Mouse (Mus musculus): ENCODE measurements around the gene Dcps. TPM values are rescaled to one million over a fixed set of nuclear protein-coding genes. Genes with fewer than 3 reads are reported as not detected.

Gene Dcps
- polyA plus RNA-seq, 1 experiment from 2014 or later, result 74.4 TPM

DNA sequence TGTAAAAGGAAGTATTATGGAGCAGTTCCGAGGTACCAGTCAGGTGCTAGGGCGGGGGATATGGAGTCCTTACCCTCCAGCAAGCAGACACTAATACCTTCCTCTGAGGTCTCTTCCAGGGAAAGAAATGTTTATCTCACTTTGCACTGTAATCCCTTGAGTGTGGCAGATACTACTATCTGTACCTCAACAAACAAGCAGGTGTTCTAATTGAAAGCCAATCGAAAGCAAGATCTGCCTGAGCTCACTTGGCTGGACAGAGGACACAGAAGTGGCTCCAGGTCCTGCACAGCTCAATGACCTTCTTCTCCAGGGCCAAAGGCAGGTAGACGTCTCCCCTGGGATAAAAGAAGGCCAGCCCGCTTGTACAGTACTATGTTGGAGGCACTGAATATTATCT, 65.8 kb downstream of the Dcps start:
- Histone ChIP-seq H3K36me3 (ENCODE audit: control insufficient read depth, insufficient read depth, low read length) (no peaks in the 10 kb centered on the region), H3K27ac (ENCODE audit: low read depth, low read length) (no peak overlapping the region), H3K4me1 (ENCODE audit: control insufficient read depth, insufficient read depth, low read depth, low read length) (peaks cover 6% of the 10 kb centered on the region), H3K27me3 (replicated peaks; ENCODE audit: control insufficient read depth, insufficient read depth, low read length) (no peaks in the 10 kb centered on the region), H3K4me3 (ENCODE audit: low read length) (no peak overlapping the region), H3K9ac (ENCODE audit: low read depth, low read length) (no peak overlapping the region), H3K9me3 (ENCODE audit: control insufficient read depth, low read length) (no peaks in the 10 kb centered on the region), H3K4me2 (ENCODE audit: low read length) (no peak overlapping the region)
- ATAC-seq, result no peak
- WGBS, result 88% methylated on average over 5 of the region's 5 CpGs

DNA sequence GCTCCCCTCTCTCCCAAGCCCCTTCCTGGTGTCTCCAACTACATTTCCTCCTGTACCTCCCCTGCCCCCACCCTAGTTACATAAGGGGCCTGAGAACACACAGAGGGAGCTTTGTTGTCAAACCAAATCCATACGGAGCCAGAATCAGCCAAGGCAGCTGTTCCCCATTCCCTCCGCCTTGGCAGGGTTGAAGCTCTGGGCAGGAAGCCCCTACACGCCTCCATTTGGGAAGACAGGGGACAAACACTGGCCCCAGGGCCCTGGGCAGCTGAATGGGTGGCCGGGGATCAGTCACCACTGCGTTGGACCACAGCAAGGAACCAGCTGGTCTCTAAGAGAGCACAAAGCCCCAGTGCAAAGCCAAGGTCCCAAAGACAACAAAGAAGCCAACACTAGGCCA, 66.9 kb downstream of the Dcps start:
- peaks cover 6% of the 10 kb centered on the region for H3K4me1 ChIP-seq (ENCODE audit: control insufficient read depth, insufficient read depth, low read depth, low read length)
- H3K9me3 ChIP-seq (ENCODE audit: control insufficient read depth, low read length), result no peaks in the 10 kb centered on the region
- peak overlapping the region; percentile 48; the same call in 1 of the 2 replicates for H3K27ac ChIP-seq (ENCODE audit: low read depth, low read length)
- no peaks in the 10 kb centered on the region for H3K27me3 ChIP-seq (replicated peaks; ENCODE audit: control insufficient read depth, insufficient read depth, low read length)
- no peak overlapping the region for H3K9ac ChIP-seq (ENCODE audit: low read depth, low read length)
- no peaks in the 10 kb centered on the region for H3K36me3 ChIP-seq (ENCODE audit: control insufficient read depth, insufficient read depth, low read length)
- no peak overlapping the region for H3K4me2 ChIP-seq (ENCODE audit: low read length)
- ATAC-seq, result peak; percentile 92
- no peak overlapping the region for H3K4me3 ChIP-seq (ENCODE audit: low read length)
- WGBS, result 48% methylated on average over 5 of the region's 5 CpGs

DNA sequence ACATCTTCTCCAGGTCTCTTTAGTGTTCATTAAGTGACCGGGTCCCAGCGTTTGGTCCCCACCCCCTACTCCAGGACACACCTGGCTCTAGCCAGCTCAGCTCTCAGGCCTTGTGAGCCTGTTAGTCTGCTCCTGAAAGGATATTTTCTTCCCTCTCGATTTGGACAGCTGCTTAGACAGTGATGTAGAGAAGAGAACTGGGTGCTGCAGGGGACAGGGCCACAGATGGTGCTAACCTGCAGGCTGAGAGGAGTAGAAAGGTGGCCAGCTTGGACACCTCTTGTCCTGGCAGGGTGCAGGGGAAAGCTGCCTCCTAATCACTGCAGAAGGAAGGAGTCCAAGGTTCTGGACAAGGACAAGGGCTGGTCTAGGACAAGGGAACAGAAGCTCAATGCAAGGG, 67.8 kb downstream of the Dcps start:
- Histone ChIP-seq H3K9ac (ENCODE audit: low read depth, low read length) (no peak overlapping the region), H3K4me3 (ENCODE audit: low read length) (no peak overlapping the region), H3K36me3 (ENCODE audit: control insufficient read depth, insufficient read depth, low read length) (no peaks in the 10 kb centered on the region), H3K27ac (ENCODE audit: low read depth, low read length) (no peak overlapping the region), H3K9me3 (ENCODE audit: control insufficient read depth, low read length) (no peaks in the 10 kb centered on the region), H3K4me2 (ENCODE audit: low read length) (no peak overlapping the region), H3K4me1 (ENCODE audit: control insufficient read depth, insufficient read depth, low read depth, low read length) (peaks cover 6% of the 10 kb centered on the region), H3K27me3 (replicated peaks; ENCODE audit: control insufficient read depth, insufficient read depth, low read length) (no peaks in the 10 kb centered on the region)
- 87% methylated on average over 3 of the region's 3 CpGs for WGBS
- ATAC-seq, result no peak

DNA sequence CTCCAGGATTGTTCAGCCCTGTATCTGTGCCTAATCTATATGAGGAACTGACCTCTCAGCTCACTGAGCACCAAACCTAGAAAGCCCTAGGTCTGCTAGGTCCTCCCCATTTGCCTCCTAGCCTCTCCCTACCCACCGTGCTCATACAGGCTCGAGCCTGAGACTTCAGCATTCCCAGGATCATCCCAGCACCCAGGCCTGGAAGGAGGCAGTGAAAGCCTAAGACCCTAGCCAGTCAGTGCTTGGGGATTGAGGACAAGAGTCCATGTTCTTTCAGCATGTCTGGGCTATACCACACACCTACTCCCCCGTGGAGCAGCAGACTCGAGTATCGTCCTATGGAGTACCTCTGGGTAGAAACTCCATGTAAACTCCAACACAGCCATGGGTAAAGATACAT, 68.5 kb downstream of the Dcps start:
- no peaks in the 10 kb centered on the region for H3K36me3 ChIP-seq (ENCODE audit: control insufficient read depth, insufficient read depth, low read length)
- no peak overlapping the region for H3K4me2 ChIP-seq (ENCODE audit: low read length)
- H3K27me3 ChIP-seq (replicated peaks; ENCODE audit: control insufficient read depth, insufficient read depth, low read length), result no peaks in the 10 kb centered on the region
- no peak for ATAC-seq
- no peaks in the 10 kb centered on the region for H3K9me3 ChIP-seq (ENCODE audit: control insufficient read depth, low read length)
- H3K27ac ChIP-seq (ENCODE audit: low read depth, low read length), result no peak overlapping the region
- H3K4me3 ChIP-seq (ENCODE audit: low read length), result no peak overlapping the region
- 96% methylated on average over 5 of the region's 5 CpGs for WGBS
- H3K4me1 ChIP-seq (ENCODE audit: control insufficient read depth, insufficient read depth, low read depth, low read length), result peaks cover 6% of the 10 kb centered on the region
- H3K9ac ChIP-seq (ENCODE audit: low read depth, low read length), result no peak overlapping the region

DNA sequence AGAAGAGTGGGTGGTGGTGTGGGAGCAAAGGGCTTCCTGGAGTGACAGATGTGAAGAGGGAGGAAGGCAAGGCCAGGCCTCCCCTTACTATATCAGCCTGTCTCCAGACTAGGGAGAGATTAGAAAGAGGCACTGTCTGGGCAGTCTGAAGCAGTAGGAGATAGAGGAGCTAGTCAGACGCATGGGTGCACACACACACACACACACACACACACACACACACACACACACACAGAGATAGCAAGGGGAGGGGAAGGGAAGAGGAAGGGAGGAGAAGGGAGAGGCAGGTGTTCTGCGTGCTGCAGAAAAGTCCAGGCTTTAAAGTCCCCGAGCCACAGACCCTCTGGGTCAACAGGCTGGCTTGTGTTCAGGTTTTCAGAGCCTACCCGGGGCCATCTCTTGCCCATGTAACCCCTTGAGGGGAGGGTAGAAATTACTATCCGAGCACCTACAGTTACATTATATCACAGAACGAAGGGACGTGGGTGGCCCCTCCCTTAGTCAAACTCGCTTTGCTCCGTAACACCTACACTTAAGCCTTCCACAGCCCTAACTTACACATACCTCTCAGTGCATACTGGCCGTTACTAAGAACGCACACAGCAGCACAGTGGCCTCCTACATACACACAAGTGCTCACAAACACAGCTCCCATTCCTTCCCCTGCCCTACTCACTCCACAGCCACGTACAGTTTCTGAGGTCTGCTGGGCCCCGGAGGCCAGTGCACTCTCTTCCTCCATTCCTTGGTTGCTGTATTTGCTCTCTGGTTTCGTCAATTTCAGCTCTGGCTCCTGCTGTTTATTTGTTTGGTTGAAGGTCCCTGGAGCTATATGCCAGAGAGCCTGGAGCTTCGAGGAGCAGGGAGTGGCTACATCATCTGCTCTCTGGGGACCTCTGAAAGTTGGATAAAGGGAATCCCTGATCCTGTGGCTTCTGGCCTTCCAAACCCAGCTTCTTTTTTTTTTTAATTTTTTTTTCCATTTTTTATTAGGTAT, 69.7 kb downstream of the Dcps start:
- Histone ChIP-seq H3K9me3 (ENCODE audit: control insufficient read depth, low read length) (no peaks in the 10 kb centered on the region), H3K4me3 (ENCODE audit: low read length) (no peak overlapping the region), H3K9ac (ENCODE audit: low read depth, low read length) (no peak overlapping the region), H3K4me1 (ENCODE audit: control insufficient read depth, insufficient read depth, low read depth, low read length) (no peaks in the 10 kb centered on the region; the same call in 1 of the 2 replicates), H3K27me3 (replicated peaks; ENCODE audit: control insufficient read depth, insufficient read depth, low read length) (no peaks in the 10 kb centered on the region), H3K27ac (ENCODE audit: low read depth, low read length) (no peak overlapping the region), H3K4me2 (ENCODE audit: low read length) (no peak overlapping the region), H3K36me3 (ENCODE audit: control insufficient read depth, insufficient read depth, low read length) (no peaks in the 10 kb centered on the region)
- WGBS, result 70% methylated on average over 15 of the region's 15 CpGs
- no peak for ATAC-seq

DNA sequence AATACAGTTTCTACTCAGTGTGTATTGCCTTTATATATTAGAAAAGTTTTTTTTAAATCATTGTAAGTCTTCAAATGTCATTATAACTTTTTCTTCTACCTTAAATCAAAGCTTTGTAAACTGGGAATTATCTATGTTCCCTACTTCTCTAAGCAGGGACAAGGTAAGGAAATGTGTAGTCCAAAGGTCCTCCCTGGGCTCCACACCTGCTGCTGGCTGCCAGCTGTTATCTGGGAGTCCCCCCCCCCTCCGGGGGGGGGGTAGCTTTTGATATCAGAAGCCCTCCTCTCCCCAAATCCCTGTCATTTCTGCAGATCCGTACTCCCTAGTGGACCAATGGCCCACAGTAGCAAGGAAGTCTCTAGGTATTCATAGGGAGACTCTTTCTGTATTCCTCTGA, 70.4 kb downstream of the Dcps start:
- Histone ChIP-seq H3K9ac (ENCODE audit: low read depth, low read length) (no peak overlapping the region), H3K4me1 (ENCODE audit: control insufficient read depth, insufficient read depth, low read depth, low read length) (no peaks in the 10 kb centered on the region; the same call in 1 of the 2 replicates), H3K27ac (ENCODE audit: low read depth, low read length) (no peak overlapping the region), H3K36me3 (ENCODE audit: control insufficient read depth, insufficient read depth, low read length) (no peaks in the 10 kb centered on the region), H3K27me3 (replicated peaks; ENCODE audit: control insufficient read depth, insufficient read depth, low read length) (no peaks in the 10 kb centered on the region), H3K4me3 (ENCODE audit: low read length) (no peak overlapping the region), H3K9me3 (ENCODE audit: control insufficient read depth, low read length) (no peaks in the 10 kb centered on the region), H3K4me2 (ENCODE audit: low read length) (no peak overlapping the region)
- 83% methylated on average over 2 of the region's 2 CpGs for WGBS
- no peak for ATAC-seq

DNA sequence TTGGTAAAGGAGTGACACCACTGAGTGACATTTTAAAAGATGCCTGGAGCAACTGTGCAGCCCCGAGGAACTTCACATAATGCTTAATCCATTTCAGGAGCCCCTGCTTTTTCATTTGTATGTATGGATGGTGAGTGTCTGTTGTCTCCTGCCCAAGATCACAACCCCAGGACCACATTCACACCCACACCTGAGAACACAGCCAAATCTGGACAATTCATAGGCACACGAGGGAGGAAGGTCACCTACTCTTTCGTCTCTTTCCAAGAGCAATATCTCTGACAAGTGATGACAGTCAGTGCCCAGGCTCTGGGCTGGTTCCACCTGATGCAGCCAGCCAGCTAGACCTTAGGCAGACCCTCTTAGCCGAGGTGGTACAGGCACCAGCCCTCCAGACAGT, 71.2 kb downstream of the Dcps start:
- Histone ChIP-seq H3K4me1 (ENCODE audit: control insufficient read depth, insufficient read depth, low read depth, low read length) (no peaks in the 10 kb centered on the region; the same call in 1 of the 2 replicates), H3K4me2 (ENCODE audit: low read length) (no peak overlapping the region), H3K27ac (ENCODE audit: low read depth, low read length) (no peak overlapping the region), H3K36me3 (ENCODE audit: control insufficient read depth, insufficient read depth, low read length) (no peaks in the 10 kb centered on the region), H3K4me3 (ENCODE audit: low read length) (no peak overlapping the region), H3K27me3 (replicated peaks; ENCODE audit: control insufficient read depth, insufficient read depth, low read length) (no peaks in the 10 kb centered on the region), H3K9me3 (ENCODE audit: control insufficient read depth, low read length) (no peaks in the 10 kb centered on the region), H3K9ac (ENCODE audit: low read depth, low read length) (no peak overlapping the region)
- 81% methylated on average over 4 of the region's 4 CpGs for WGBS
- no peak for ATAC-seq

DNA sequence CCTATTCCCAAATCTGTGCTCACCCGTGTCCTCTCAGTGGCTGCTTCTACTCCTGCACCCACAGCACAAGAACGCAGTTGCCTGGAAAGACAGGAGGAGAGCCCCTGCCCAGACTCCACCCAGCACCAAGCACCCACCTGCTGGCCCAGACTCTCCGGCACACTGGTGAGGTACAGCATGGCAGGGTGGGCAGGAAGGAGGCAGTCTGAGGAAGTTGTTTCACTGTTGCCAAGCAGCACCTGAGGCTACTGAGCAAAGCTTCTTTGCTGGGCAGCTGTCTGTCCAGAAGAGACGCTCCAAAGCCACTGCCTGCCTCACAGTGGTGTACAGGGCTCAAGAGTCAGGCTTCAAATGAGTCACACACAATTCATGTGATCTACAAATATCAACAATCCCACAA, 77.1 kb downstream of the Dcps start:
- no peak overlapping the region for H3K4me3 ChIP-seq (ENCODE audit: low read length)
- no peaks in the 10 kb centered on the region for H3K9me3 ChIP-seq (ENCODE audit: control insufficient read depth, low read length)
- H3K27me3 ChIP-seq (replicated peaks; ENCODE audit: control insufficient read depth, insufficient read depth, low read length), result no peaks in the 10 kb centered on the region
- 79% methylated on average over 4 of the region's 4 CpGs for WGBS
- H3K9ac ChIP-seq (ENCODE audit: low read depth, low read length), result no peak overlapping the region
- no peaks in the 10 kb centered on the region for H3K4me1 ChIP-seq (ENCODE audit: control insufficient read depth, insufficient read depth, low read depth, low read length)
- H3K36me3 ChIP-seq (ENCODE audit: control insufficient read depth, insufficient read depth, low read length), result no peaks in the 10 kb centered on the region
- H3K4me2 ChIP-seq (ENCODE audit: low read length), result no peak overlapping the region
- H3K27ac ChIP-seq (ENCODE audit: low read depth, low read length), result no peak overlapping the region
- no peak for ATAC-seq

DNA sequence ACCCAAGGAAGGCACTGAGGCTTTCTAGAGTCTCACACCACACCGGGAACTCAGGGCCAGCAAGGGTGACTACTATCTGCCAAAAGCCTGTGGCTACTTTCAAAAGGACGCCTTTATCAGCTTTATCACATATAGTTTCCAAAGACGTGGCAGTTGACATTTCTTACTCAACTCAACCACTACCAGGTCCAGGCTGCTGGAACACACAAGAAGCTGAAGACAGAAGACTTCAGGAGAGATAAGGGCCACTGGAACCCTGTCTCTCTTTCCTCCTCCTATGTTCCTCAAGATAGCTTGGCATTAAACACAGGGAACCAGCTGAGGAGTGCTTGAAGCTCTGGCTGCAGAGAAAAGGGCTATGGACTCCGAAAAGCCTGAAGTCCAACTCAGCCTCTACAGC, 78.0 kb downstream of the Dcps start:
- no peaks in the 10 kb centered on the region for H3K36me3 ChIP-seq (ENCODE audit: control insufficient read depth, insufficient read depth, low read length)
- 90% methylated on average over 4 of the region's 4 CpGs for WGBS
- ATAC-seq, result no peak
- no peaks in the 10 kb centered on the region for H3K4me1 ChIP-seq (ENCODE audit: control insufficient read depth, insufficient read depth, low read depth, low read length)
- H3K4me2 ChIP-seq (ENCODE audit: low read length), result no peak overlapping the region
- H3K27me3 ChIP-seq (replicated peaks; ENCODE audit: control insufficient read depth, insufficient read depth, low read length), result no peaks in the 10 kb centered on the region
- H3K27ac ChIP-seq (ENCODE audit: low read depth, low read length), result no peak overlapping the region
- H3K9me3 ChIP-seq (ENCODE audit: control insufficient read depth, low read length), result no peaks in the 10 kb centered on the region
- no peak overlapping the region for H3K9ac ChIP-seq (ENCODE audit: low read depth, low read length)
- H3K4me3 ChIP-seq (ENCODE audit: low read length), result no peak overlapping the region

Data from hindbrain, embryonic 16.5 days (tissue).